Mouse (Mus musculus): ENCODE results near the gene Cul7.

The Cul7 gene

DNA sequence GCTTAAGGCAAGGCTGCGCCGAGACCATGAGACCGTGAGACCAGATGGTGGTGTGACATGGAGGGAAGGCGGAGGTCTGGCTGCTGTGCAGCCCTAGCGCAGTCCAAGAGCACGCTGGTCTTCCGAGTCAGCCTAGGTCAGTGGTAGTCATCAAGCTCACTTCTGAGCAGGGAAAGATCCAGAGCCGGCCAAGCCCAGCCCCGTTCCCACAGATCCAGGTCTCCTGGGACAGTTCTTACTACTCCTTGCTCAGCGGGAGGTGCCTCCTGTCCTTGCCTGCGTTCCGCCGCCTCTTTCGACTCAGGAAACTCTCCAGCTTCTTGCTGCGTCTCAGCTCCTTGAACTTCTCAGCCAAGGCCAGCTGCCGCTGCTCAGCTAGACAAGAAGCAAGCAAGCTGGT is 17.6 kb downstream of the Cul7 start:
- no peak for DNase-seq (ENCODE audit: extremely low read depth, insufficient read length, low spot score)

DNA sequence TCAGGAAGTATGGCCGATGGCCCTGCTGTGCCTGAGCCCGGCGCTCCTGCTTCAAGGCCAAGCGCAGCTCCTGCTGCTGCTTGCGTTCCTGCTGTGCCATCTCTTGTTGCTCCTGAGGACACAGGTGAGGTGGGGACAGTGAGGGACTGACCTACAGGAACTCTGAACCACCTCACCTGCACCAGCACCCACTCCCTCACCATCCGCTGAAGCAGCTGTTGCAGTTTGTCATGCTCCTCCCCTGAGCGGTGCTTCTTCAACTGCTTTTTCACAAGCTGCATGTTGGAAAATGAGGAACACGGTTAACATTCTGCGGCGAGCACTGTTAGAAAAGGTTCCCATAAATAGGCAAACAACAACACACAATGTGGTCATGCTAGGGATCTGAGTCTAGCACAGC is 19.8 kb downstream of the Cul7 start:
- DNase-seq (ENCODE audit: extremely low read depth, insufficient read length, low spot score), result no peak

- peak; percentile 94 for DNase-seq (ENCODE audit: extremely low read depth, insufficient read length, low spot score)
These were observed 23.9 kb downstream of the Cul7 start, which contains the start of gene Rrp36 for GRCm38 (mm10) chr17:46673850-46674529. Rrp36 (minus strand) TSS chr17:46674352.

DNA sequence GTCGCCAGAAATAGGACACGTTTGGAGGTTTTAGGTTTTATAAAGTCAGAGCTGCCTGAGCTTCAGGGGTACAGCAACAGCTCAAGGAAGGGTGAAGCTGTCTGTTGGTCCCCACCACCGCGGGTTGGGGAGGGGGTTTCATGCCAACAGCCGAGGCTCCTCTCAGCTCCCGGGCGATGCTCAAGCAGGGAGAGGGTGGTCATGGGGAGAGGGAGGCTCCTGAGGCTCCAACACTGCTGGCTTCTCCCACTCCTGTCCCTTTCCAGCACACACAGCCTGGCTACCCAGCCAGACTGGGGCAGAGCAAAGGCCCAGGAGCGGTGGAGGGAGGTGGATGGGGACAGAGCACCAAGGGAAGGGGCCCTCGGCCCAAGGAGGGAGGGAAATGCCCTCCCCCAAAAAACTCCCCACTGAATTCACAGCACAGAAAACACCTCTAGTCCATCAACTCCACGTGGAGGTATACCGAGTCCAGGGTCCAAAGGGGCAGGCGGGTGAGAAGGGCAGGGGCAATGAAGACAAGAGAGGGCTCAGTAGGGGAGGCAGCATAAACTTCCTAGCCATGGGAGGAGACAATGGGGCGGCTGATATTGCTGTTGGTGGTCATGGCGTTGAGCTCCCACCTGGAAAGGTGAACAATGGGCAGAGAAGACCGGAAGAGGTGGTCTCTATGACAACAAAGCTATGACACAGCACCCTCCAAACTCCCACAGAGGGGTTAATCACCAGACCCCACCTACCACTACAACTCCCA is 24.6 kb downstream of the Cul7 start:
- DNase-seq (ENCODE audit: extremely low read depth, insufficient read length, low spot score), result no peak

- DNase-seq (ENCODE audit: extremely low read depth, insufficient read length, low spot score), result no peak
These were observed 28.3 kb downstream of the Cul7 start, which contains the start of gene Mea1 for GRCm38 (mm10) chr17:46678416-46678815. Mea1 (plus strand) TSS chr17:46678793.

DNA sequence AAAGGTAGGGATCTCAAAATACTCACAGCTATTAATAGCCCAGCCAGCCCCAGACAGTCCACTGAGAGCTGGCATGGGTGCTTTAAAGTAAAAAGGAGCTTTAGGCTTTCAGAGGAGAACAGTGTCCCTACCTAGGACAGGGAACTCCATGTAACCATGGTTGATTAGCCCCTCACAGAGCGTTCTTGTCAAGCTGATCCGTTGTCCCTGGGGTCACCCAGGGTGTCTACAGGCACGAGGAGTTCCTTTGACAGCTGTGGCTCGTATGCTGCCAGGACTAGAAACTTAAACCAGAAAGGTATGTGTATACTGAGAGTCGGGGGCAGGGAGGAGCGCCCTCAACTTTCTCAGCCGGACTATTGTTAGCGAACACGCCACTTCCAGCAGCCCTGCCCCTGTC is 28.8 kb downstream of the Cul7 start:
- DNase-seq (ENCODE audit: extremely low read depth, insufficient read length, low spot score), result no peak

- no peak for DNase-seq (ENCODE audit: extremely low read depth, insufficient read length, low spot score)
These were observed 30.0 kb downstream of the Cul7 start for GRCm38 (mm10) chr17:46679843-46680759.

GRCm38 (mm10) chr17:46680760-46681373 is 30.7 kb downstream of the Cul7 start, which contains the start of gene Klhdc3:
Klhdc3 (minus strand) TSS chr17:46680914.
- DNase-seq (ENCODE audit: extremely low read depth, insufficient read length, low spot score), result peak; percentile 99

GRCm38 (mm10) chr17:46681466-46682118 is 31.5 kb downstream of the Cul7 start:
- no peak for DNase-seq (ENCODE audit: extremely low read depth, insufficient read length, low spot score)

DNA sequence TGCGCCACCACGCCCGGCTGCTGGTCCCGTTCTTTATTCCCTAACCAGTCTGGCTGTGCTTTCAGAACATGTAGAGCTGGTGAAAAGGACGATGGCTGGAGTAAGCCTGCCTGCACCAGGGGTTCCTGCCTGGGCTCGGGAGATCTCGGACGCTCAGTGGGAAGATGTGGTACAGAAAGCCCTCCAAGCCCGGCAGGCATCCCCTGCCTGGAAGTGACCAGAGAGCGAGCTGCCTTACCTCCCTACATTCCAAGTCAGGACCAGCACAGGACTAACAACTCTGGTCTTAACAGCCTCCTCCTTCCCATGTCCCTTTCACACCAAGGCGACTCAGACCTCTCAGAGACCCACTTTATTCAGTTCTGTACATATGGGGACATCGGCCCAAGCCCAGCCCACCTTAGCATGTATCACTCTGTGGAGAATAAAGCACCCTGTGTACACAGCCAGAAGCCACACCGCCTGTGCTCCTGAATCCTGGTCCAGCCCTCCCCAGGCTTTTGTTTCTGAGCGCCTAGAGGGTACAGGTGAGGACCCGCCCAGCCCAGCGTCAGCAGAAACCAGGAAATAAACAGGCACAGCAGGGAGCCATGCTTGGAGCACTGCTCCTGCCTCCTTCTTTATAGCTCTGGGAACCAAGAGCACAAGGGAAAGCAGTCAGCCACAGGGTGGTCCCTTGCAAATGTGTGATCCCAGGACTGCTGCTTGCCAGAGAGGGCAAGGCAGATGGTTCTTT is 32.7 kb downstream of the Cul7 start:
- no peak for DNase-seq (ENCODE audit: extremely low read depth, insufficient read length, low spot score)

DNA sequence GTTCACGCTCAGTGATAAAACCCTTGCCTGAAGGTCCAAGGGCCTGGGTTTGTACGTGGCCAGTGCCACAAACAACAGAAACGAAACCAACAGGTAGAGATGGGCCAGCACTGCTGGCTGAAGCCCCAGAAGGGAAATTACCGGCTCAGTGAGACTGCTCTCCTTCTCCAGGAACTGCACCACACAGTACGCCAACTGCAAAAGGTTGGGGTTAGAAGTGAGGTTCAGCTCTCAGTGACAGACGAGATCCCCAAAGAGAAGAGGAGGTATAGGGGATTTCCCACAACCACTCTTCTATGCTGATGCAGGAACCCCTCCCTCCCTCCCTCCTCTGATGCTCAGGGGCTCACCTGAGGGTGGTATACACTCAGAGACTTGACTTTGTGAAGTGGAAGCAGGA is 35.8 kb downstream of the Cul7 start:
- no peak for DNase-seq (ENCODE audit: extremely low read depth, insufficient read length, low spot score)

DNA sequence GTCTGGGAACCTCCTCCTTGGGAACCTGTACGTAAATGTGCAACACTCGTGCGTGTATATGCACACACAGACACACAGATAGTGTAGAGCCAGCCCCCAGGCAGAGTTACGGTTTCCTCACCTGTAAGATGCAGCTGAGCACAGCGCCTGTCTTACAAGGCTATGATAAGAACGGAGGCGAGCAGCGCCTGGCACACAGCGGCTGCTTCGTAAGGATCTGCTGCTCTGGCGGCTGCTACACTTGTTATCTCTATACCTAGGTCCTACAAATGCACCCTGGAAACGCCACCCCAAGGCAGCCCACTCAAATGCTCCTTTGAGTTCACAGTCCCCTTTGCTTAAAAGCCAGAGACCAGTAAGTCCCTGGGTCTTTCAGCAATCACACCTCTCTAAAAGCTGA is 40.5 kb downstream of the Cul7 start:
- DNase-seq (ENCODE audit: extremely low read depth, insufficient read length, low spot score), result no peak

- peak; percentile 73 for DNase-seq (ENCODE audit: extremely low read depth, insufficient read length, low spot score)
These were observed 41.3 kb downstream of the Cul7 start for GRCm38 (mm10) chr17:46691390-46691789.

DNA sequence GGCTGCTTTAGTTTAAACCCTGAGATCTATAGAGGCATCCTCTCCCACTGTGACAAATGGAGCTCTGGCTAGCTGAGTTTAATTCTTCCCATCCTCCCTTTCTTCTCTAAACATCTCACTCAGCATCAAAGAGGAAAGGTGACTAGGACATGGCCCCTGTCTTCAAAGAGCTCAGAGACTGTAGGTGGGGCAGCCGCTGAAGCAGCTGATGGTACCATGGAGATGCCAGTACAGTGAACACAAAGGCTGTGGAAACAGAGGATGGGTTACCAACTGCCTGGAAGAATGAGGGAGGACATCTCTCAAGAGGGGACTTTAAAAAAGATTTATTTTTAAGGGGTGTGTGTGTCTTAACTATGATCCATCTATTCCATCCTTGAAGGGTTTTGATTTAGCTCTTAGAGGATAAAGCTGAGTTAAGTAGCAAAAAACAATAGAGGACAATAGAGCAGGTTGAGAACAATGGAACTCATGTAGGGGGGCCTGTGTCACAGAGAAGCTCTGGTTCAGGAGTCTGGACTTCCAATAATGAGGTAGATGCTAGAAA is 44.5 kb downstream of the Cul7 start:
- DNase-seq (ENCODE audit: extremely low read depth, insufficient read length, low spot score), result no peak

DNA sequence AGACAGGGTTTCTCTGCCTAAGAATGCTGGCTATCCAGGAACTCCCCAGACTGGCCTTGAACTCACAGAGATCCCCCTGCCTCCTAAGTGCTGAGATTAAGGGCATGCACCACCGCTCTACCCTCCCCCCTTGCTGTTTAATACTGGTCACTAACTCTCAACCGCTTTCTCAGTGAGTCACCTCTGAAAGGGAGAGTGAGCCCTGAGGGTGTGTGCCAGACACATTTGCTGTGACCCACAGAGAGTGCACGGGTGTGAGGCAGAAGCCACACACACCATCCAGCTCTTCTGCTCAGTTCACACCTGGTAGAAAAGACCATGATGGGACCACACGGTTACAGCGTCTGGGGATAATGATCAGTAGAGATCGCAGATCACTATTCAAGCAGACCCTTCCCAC is 48.4 kb downstream of the Cul7 start:
- peak; percentile 63 for DNase-seq (ENCODE audit: extremely low read depth, insufficient read length, low spot score)

GRCm38 (mm10) chr17:46699245-46699644 is 49.1 kb downstream of the Cul7 start:
- DNase-seq (ENCODE audit: extremely low read depth, insufficient read length, low spot score), result no peak

- DNase-seq (ENCODE audit: extremely low read depth, insufficient read length, low spot score), result no peak
These were observed 49.8 kb downstream of the Cul7 start for GRCm38 (mm10) chr17:46699912-46700311.

DNA sequence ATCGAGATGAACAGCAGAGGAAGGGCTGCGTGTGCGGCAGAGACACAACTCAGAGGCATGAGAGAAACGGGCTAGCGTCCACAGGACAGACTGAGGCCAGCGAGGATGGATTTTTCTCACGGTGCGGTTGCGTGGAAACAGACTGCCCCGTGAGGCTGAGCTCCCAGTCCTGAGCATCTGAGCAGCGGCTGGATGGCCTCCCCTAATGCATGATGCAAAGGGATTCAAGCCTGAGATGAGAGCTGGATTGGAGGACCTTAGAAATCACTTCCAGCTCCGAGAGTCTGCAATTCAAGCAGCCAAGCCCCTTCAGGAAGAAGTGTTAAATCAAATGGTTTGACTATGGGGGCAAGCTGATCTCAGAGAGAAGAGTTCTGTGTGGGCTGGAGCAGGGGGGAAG is 51.4 kb downstream of the Cul7 start:
- DNase-seq (ENCODE audit: extremely low read depth, insufficient read length, low spot score), result no peak

GRCm38 (mm10) chr17:46702100-46702499 is 52.0 kb downstream of the Cul7 start:
- DNase-seq (ENCODE audit: extremely low read depth, insufficient read length, low spot score), result no peak

Data from 3134 (cell line).